Mouse (Mus musculus) brain, embryonic 14.5 days (tissue): ENCODE results near the gene Gp9.

ENCODE experiments used
- CTCF ChIP-seq: fragments of 200-500 bp; IDR thresholded peaks from 2 replicates; pipeline ENCODE4 v1.5.1; 2012; ENCODE audit warnings: inconsistent platforms, mild to moderate bottlenecking, moderate library complexity, borderline replicate concordance; ENCODE audit not compliant: insufficient read depth, insufficient read length; ENCODE audit errors: extremely low read depth
- POLR2A ChIP-seq: fragments of 200-500 bp; IDR thresholded peaks from 2 replicates; pipeline ENCODE4 v1.6.1; 2012; ENCODE audit warnings: mild to moderate bottlenecking, inconsistent platforms, borderline replicate concordance; ENCODE audit not compliant: poor library complexity, insufficient read depth, insufficient read length, severe bottlenecking; ENCODE audit errors: extremely low read depth

- no peak for TF ChIP-seq CTCF
- TF ChIP-seq POLR2A = no peak
These were observed 30.0 kb downstream of the Gp9 start for GRCm38 (mm10) chr6:87807735-87808440.
